Mouse (Mus musculus): ENCODE data around the gene Trim3. TPM values are rescaled to one million over a fixed set of nuclear protein-coding genes. Genes with fewer than 3 reads are reported as not detected.

Trim3 gene
- total RNA-seq, 2 experiments from 2014 or later: 1.4 to 1.7 TPM

- ATAC-seq (replicated peaks; ENCODE audit: poor library complexity, severe bottlenecking): no peak
These were observed 19.0 kb downstream of the Trim3 start for GRCm38 (mm10) chr7:105614400-105614799.

GRCm38 (mm10) chr7:105611767-105612166, 21.6 kb downstream of the Trim3 start:
- ATAC-seq (replicated peaks; ENCODE audit: poor library complexity, severe bottlenecking): no peak

- ATAC-seq (replicated peaks; ENCODE audit: poor library complexity, severe bottlenecking): peak; percentile 83
These were observed 24.9 kb downstream of the Trim3 start for GRCm38 (mm10) chr7:105608467-105608866.

- peak; percentile 92 for ATAC-seq (replicated peaks; ENCODE audit: poor library complexity, severe bottlenecking)
These were observed 30.3 kb downstream of the Trim3 start for GRCm38 (mm10) chr7:105602860-105603623.

- ATAC-seq (replicated peaks; ENCODE audit: poor library complexity, severe bottlenecking): no peak
These were observed 43.3 kb downstream of the Trim3 start for GRCm38 (mm10) chr7:105590097-105590496.

GRCm38 (mm10) chr7:105588325-105588912, 45.0 kb downstream of the Trim3 start:
- peak; percentile 22; the same call in 1 of the 2 replicates for ATAC-seq (replicated peaks; ENCODE audit: poor library complexity, severe bottlenecking)

GRCm38 (mm10) chr7:105581959-105582358, 51.4 kb downstream of the Trim3 start:
- no peak for ATAC-seq (replicated peaks; ENCODE audit: poor library complexity, severe bottlenecking)

GRCm38 (mm10) chr7:105581094-105581703, 52.2 kb downstream of the Trim3 start, which contains the start of gene Apbb1:
TSS of gene Apbb1 (minus strand) at chr7:105581653.
- ATAC-seq (replicated peaks; ENCODE audit: poor library complexity, severe bottlenecking): peak; percentile 83

- no peak for ATAC-seq (replicated peaks; ENCODE audit: poor library complexity, severe bottlenecking)
These were observed 52.7 kb downstream of the Trim3 start for GRCm38 (mm10) chr7:105580627-105581089.

GRCm38 (mm10) chr7:105578481-105578880, 54.9 kb downstream of the Trim3 start:
- no peak for ATAC-seq (replicated peaks; ENCODE audit: poor library complexity, severe bottlenecking)

GRCm38 (mm10) chr7:105577377-105577871, 55.9 kb downstream of the Trim3 start:
- ATAC-seq (replicated peaks; ENCODE audit: poor library complexity, severe bottlenecking): no peak

GRCm38 (mm10) chr7:105576166-105576748, 57.1 kb downstream of the Trim3 start:
- ATAC-seq (replicated peaks; ENCODE audit: poor library complexity, severe bottlenecking): no peak

GRCm38 (mm10) chr7:105574537-105574936, 58.8 kb downstream of the Trim3 start:
- ATAC-seq (replicated peaks; ENCODE audit: poor library complexity, severe bottlenecking): no peak

- ATAC-seq (replicated peaks; ENCODE audit: poor library complexity, severe bottlenecking): no peak
These were observed 60.4 kb downstream of the Trim3 start for GRCm38 (mm10) chr7:105572949-105573348.

- ATAC-seq (replicated peaks; ENCODE audit: poor library complexity, severe bottlenecking): no peak
These were observed 62.6 kb downstream of the Trim3 start for GRCm38 (mm10) chr7:105570756-105571155.

- ATAC-seq (replicated peaks; ENCODE audit: poor library complexity, severe bottlenecking): no peak
These were observed 63.6 kb downstream of the Trim3 start for GRCm38 (mm10) chr7:105569512-105570496.

- ATAC-seq (replicated peaks; ENCODE audit: poor library complexity, severe bottlenecking): no peak
These were observed 64.3 kb downstream of the Trim3 start for GRCm38 (mm10) chr7:105568988-105569471.

- ATAC-seq (replicated peaks; ENCODE audit: poor library complexity, severe bottlenecking): no peak
These were observed 64.8 kb downstream of the Trim3 start for GRCm38 (mm10) chr7:105568583-105568982.

GRCm38 (mm10) chr7:105565071-105565836, 68.1 kb downstream of the Trim3 start:
- ATAC-seq (replicated peaks; ENCODE audit: poor library complexity, severe bottlenecking): no peak
